Mouse (Mus musculus): ENCODE data around the gene Fbxo4.

DNA sequence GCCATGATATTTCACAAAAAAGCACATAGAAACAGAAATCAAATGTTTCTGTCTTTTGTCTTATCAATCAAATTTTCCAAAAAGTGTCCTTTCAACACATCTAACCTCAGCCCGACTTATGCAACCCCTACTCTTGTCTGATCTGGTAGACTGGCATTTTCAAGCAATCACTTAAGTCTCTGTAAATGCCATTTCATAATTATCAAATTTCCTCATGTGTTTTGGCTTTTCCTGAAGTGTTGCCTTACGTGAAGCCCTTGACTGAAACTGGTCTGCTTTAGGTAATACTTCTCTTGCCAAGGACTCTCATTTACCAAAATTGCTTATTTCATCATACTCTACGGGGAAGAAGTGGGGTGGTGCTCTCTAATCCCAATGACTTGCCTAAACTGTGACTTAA, 6.1 kb downstream of the Fbxo4 start:
- no peak for TF ChIP-seq GATA1 (IDR thresholded peaks at IDR 0.05; ENCODE audit: low read length)
- no peak for TF ChIP-seq TAL1 (IDR thresholded peaks at IDR 0.05; ENCODE audit: low read length)

Data from erythroblast, embryonic 14.5 days (primary cell).